Mouse (Mus musculus) midbrain, embryonic 11.5 days (tissue): ENCODE results near the gene Cdon. TPM values are rescaled to one million over a fixed set of nuclear protein-coding genes. Genes with fewer than 3 reads are reported as not detected.

Experiments
- ATAC-seq: fragments of 200-750 bp; cut with Nextera tagmentation; 2 replicates; pipeline ENCODE4 v1.8.0; 2017; ENCODE audit warnings: moderate TSS enrichment, moderate library complexity; ENCODE audit not compliant: low FRiP score
- DNase-seq: peaks from one replicate; pipeline ENCODE4 v3.0.0; 2015; ENCODE audit warnings: low spot score; ENCODE audit errors: missing footprints
- H3K27ac ChIP-seq: fragments of 300-500 bp; sonication (generic); 2 replicates; pipeline ENCODE4 v1.5.1; 2014; ENCODE audit warnings: low read depth, low read length
- H3K27me3 ChIP-seq: fragments of 300-500 bp; sonication (generic); 2 replicates; pipeline ENCODE4 v1.6.1; 2014; ENCODE audit warnings: mild to moderate bottlenecking, low read length, moderate library complexity, mixed read lengths; ENCODE audit not compliant: control insufficient read depth, insufficient read depth
- H3K36me3 ChIP-seq: fragments of 300-500 bp; sonication (generic); 2 replicates; pipeline ENCODE4 v1.6.1; 2014; ENCODE audit warnings: mild to moderate bottlenecking, low read length, moderate library complexity, mixed read lengths; ENCODE audit not compliant: control insufficient read depth, insufficient read depth
- H3K4me1 ChIP-seq: fragments of 300-500 bp; sonication (generic); 2 replicates; pipeline ENCODE4 v1.6.1; 2014; ENCODE audit warnings: low read length; ENCODE audit not compliant: control insufficient read depth, insufficient read depth
- H3K4me2 ChIP-seq: fragments of 300-500 bp; sonication (generic); 2 replicates; pipeline ENCODE4 v1.6.1; 2014; ENCODE audit warnings: mild to moderate bottlenecking, moderate library complexity
- H3K4me3 ChIP-seq: fragments of 300-500 bp; sonication (generic); 2 replicates; pipeline ENCODE4 v1.5.1; 2014; ENCODE audit warnings: low read depth, low read length
- H3K9ac ChIP-seq: fragments of 300-500 bp; sonication (generic); 2 replicates; pipeline ENCODE4 v1.6.1; 2014; ENCODE audit warnings: low read length
- H3K9me3 ChIP-seq: fragments of 300-500 bp; sonication (generic); 2 replicates; pipeline ENCODE4 v1.6.1; 2016; ENCODE audit warnings: low read length; ENCODE audit not compliant: control insufficient read depth
- WGBS: fragments of 180-500 bp; shearing (Covaris S2); extraction: QIAGEN DNeasy Blood & Tissue Kit; methylation state at CpG from one replicate; pipeline ENCODE4 v1.1.7; 2014; 5-methylcytosine and 5-hydroxymethylcytosine counted together
- polyA plus RNA-seq: library from polyadenylated mRNA; unstranded; fragments of >200 nt; fragmentation: Nextera tagmentation; extraction: Ambion mirVana; gene quantifications from 2 replicates; pipeline ENCODE4 v1.2.1, GENCODE M21; 2014

The Cdon gene
- 8.8 and 10.1 TPM in 2 replicates for polyA plus RNA-seq

DNA sequence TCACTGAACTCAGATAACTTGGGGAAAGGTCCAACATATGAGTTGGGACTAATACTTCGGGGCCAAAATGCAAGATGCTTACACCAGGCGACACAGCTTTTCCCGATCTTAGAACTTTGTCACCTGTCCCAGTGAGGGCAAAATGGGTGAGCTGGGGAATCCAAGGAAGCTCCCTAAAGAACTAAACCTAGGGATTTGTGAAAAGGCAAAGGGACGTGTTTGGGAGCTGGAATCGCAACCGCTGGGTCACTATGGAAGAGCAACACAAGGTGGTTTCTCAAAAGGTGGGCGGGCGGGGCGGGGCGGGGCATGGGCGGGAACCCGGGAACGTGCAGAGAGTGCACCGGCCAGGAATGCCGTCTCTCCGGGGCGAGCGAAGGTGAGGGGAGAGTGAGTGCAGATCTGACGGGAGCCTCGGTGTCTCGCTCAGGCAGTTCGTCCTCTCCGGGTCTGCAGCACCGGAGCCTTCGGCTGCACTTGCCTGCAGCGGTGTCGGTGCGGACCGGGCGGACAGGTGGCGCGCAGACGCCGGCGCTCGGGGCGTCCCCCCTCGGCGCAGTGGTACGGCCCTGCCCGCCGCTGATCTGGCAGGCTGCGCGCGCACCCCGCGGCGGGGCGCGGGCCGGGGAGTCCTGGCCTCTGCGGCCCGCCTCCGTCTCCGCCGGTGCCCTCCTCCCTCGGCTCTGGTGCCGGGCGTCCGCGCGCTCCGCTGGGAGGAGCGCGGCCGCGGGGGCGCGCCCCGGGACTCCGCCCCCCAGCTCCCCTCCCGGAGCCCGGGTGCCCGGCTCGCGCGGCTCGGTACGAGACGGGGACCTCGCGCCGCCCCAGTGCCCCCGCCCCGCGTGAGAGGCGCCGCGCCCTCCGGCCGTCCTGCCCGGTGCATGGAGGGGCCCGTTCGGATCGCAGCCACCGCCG is at the start of gene Cdon:
Gene Cdon, plus strand, starts transcription at position 324 of the 915 bp plus-strand sequence.
- ATAC-seq (peak; percentile 94), DNase-seq (peak; percentile 99)
- peak within 1 kb of the TSS; percentile 90 for H3K27ac ChIP-seq
- H3K9me3 ChIP-seq = no peaks in the 10 kb centered on the region
- under 1% methylated on average over 67 of the region's 97 CpGs for WGBS
- no peaks in the 10 kb centered on the region for H3K27me3 ChIP-seq
- peaks cover 23% of the 10 kb centered on the region for H3K4me1 ChIP-seq
- peak within 1 kb of the TSS; percentile 59 for H3K4me2 ChIP-seq
- H3K4me3 ChIP-seq = peak within 1 kb of the TSS; percentile 95
- H3K9ac ChIP-seq = peak within 1 kb of the TSS; percentile 97
- no peaks in the 10 kb centered on the region for H3K36me3 ChIP-seq

DNA sequence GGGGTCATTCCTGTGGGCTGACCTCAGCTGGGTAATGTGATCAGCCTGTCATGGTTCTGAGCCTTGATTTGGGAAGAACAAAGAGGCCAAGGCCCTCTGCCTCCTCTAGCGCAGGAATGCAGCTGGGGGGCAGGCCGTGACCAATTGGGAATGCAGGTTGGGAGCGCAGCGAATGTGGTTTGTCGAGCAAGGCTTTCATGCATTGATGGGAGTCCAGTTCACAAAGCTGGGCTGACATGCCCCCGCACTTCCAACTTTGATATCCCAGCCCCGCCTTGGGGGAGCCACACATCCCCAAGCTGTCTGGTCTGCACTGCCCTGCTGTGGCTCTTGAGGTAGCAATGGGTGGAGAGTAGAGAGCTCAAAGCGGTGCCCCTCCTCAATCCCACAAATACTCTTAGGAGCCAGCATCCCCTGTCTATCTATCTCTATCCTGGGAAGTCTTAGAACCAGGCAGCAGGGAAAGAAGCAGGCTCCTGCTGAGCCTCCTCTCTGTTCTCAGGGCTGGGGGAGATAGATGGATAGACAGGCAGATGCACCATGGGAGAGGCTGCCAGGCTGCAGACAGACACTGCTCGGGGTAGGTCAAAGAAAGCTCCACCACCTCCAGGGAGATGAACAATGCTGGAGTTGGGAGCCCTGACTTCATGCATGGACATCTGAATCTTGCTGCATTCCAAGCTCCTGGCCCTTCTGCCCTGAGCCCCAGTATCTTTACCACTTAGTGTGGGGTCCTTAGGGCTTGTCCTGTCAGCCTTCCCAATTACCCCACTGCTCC is 48.4 kb upstream of the Cdon start:
- H3K27me3 ChIP-seq = no peaks in the 10 kb centered on the region
- DNase-seq (peak; percentile 96), ATAC-seq (peak; percentile 94)
- H3K9me3 ChIP-seq = no peaks in the 10 kb centered on the region
- 11% methylated on average over 9 of the region's 9 CpGs for WGBS
- peaks cover 20% of the 10 kb centered on the region for H3K4me1 ChIP-seq
- H3K4me3 ChIP-seq = no peak overlapping the region
- H3K36me3 ChIP-seq = no peaks in the 10 kb centered on the region
- H3K4me2 ChIP-seq = peak overlapping the region; percentile 3; the same call in 1 of the 2 replicates
- H3K27ac ChIP-seq = peak overlapping the region; percentile 58; the same call in 1 of the 2 replicates
- H3K9ac ChIP-seq = no peak overlapping the region

DNA sequence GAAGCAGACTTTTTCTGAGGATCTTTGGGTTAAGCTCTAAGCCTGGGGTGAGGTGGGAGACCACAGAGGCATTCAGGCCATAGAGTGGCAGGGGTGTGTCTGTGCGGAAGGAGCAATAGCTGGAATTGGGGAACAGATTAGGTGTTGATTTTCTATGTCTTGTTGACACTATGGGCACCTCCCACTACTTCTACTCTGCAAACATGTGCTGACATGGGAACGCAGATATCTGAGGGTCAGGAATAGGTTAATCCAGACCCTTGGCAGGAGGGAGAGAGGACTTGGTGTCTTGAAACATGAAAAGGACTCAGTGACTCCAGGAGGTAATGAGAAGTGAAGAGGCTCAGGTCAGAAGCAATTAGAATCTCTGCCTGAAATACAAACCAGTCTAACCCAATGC is 43.0 kb upstream of the Cdon start:
- Histone ChIP-seq H3K9me3 (no peaks in the 10 kb centered on the region), H3K4me3 (no peak overlapping the region), H3K4me1 (peaks cover 5% of the 10 kb centered on the region; the same call in 1 of the 2 replicates), H3K27ac (no peak overlapping the region), H3K9ac (no peak overlapping the region), H3K27me3 (no peaks in the 10 kb centered on the region), H3K4me2 (no peak overlapping the region), H3K36me3 (no peaks in the 10 kb centered on the region)
- WGBS = 72% methylated on average over 2 of the region's 2 CpGs
- peak; percentile 77 for DNase-seq
- ATAC-seq = no peak

DNA sequence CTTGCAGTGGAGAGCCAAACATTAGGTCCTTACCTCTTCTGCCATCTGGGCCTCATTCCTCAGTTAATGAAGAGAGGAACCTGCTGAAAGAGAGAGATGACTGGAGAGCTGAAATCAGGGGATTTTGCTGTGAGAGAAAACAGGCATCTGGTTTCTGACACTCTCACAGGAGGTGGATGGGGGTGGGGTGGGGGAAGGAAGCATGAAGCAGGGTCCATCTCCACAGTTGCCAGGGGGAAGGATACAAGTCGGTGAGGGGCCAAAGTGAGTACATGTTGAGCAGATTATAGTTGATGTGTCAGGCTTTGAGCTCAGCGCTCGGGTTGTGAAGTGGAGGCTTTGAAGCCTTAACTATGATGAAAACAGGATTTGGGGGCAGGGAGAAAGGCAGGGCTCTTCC is 41.9 kb upstream of the Cdon start:
- ATAC-seq (no peak), DNase-seq (no peak)
- Histone ChIP-seq H3K9me3 (no peaks in the 10 kb centered on the region), H3K9ac (no peak overlapping the region), H3K27ac (no peak overlapping the region), H3K27me3 (no peaks in the 10 kb centered on the region), H3K36me3 (no peaks in the 10 kb centered on the region), H3K4me2 (no peak overlapping the region), H3K4me3 (no peak overlapping the region), H3K4me1 (no peaks in the 10 kb centered on the region)
- WGBS = 42% methylated on average over 3 of the region's 3 CpGs

DNA sequence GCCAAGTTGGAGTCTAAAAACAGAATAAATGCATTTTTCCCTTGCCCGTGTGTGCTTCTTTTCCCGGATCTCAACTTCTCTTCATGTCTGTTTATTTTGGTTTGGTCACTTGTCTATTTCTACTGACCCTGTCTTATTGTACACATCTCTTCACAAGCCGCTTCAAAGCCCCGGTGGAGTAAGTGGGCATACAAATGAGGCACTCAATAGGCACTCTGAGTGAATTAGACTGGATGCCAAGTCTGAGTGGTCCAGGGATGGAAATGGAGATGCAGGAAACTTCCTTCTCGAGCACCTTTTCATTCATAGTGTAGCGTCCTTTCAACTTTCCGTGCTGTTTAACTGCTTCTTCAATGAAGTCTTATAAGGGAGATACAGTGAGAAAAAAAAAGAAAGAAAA is 21.0 kb upstream of the Cdon start:
- Histone ChIP-seq H3K4me1 (peaks cover 22% of the 10 kb centered on the region), H3K4me3 (no peak overlapping the region), H3K27me3 (no peaks in the 10 kb centered on the region)

DNA sequence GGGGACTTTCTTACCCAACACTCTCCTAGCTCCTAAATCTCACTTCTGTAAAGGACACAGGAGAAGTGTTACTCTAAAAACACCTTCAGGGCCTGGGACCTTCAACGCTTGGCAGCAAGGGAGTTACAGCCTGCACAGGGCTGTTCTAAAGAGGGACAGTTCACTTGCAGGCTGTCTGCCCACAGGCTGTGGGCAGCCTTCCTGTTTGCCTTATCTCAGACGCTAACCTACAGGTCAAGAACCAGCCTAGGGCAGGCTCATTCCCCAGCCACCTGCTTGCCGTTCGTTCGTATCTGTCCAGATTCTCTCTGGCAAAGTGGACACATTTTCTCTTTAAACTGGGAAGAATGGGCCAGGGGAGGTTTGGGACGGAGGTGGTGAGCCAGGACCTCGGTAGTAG is 20.5 kb upstream of the Cdon start:
- under 1% methylated on average over 7 of the region's 7 CpGs for WGBS
- Histone ChIP-seq H3K27ac (peak overlapping the region; percentile 40; the same call in 1 of the 2 replicates), H3K4me2 (peak overlapping the region; percentile 35)

More for the DNA sequence above, 21.0 kb upstream of the Cdon start:
- Histone ChIP-seq H3K4me2 (no peak overlapping the region), H3K9ac (no peak overlapping the region), H3K36me3 (no peaks in the 10 kb centered on the region), H3K9me3 (no peaks in the 10 kb centered on the region), H3K27ac (no peak overlapping the region)
- WGBS = 39% methylated on average over 7 of the region's 7 CpGs
- no peak for ATAC-seq
- DNase-seq = no peak

DNA sequence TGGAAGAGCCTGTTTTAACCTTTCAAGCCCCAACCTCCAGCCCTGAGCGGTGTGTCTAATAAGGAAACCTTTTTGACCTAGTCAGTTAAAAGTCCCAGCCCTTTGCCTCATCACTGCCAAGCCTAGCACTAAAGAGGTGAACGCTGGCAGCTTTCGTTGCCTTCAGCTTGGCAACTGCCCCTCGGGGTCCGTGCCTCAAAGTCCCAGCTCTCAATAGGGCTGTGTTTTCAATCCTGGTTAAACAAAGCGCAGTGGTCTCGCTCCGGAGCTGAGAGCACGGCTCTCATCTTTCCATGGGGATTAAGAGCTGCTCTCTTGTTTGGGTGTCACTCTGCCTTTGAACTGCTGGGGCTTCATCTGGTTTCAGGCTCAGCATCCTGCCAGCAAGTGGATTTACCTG is 20.1 kb upstream of the Cdon start:
- H3K4me1 ChIP-seq = peaks cover 22% of the 10 kb centered on the region
- peak overlapping the region; percentile 5; the same call in 1 of the 2 replicates for H3K4me3 ChIP-seq
- under 1% methylated on average over 9 of the region's 9 CpGs for WGBS
- peak overlapping the region; percentile 39 for H3K9ac ChIP-seq
- no peaks in the 10 kb centered on the region for H3K27me3 ChIP-seq
- H3K4me2 ChIP-seq = peak overlapping the region; percentile 35
- no peaks in the 10 kb centered on the region for H3K9me3 ChIP-seq
- no peaks in the 10 kb centered on the region for H3K36me3 ChIP-seq
- peak; percentile 93 for DNase-seq
- H3K27ac ChIP-seq = peak overlapping the region; percentile 40; the same call in 1 of the 2 replicates
- peak; percentile 77 for ATAC-seq

More for the DNA sequence above, 20.5 kb upstream of the Cdon start:
- Histone ChIP-seq H3K9ac (peak overlapping the region; percentile 39), H3K4me3 (peak overlapping the region; percentile 5; the same call in 1 of the 2 replicates), H3K36me3 (no peaks in the 10 kb centered on the region), H3K27me3 (no peaks in the 10 kb centered on the region), H3K9me3 (no peaks in the 10 kb centered on the region), H3K4me1 (peaks cover 22% of the 10 kb centered on the region)
- DNase-seq (no peak), ATAC-seq (no peak)

DNA sequence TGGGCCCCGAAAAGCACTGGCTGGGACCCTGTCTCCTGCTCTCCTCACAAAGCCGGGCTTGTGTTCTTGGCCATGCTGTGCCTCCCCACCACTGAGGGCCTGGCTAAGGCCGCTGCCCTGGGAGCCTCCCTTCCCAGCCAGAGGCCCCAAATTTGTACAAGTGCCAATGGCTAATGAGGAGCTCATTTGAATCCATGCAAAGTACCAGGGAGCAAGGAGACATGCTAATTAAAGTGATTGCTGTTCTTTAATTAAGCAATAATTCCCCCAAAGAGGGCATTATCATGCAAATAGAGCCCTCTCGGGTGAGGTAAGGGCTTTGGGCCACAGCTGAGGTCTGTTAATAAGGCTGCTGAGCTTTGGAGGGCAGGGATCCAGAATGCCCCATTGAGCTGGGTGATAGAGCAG is 18.3 kb upstream of the Cdon start:
- Histone ChIP-seq H3K27me3 (no peaks in the 10 kb centered on the region), H3K27ac (no peak overlapping the region), H3K4me3 (no peak overlapping the region), H3K4me1 (peaks cover 22% of the 10 kb centered on the region), H3K9ac (0 out of 2 replicates have a peak overlapping the region, but pooled peaks have one; percentile 12), H3K36me3 (no peaks in the 10 kb centered on the region), H3K4me2 (no peak overlapping the region), H3K9me3 (no peaks in the 10 kb centered on the region)
- ATAC-seq (peak; percentile 62), DNase-seq (peak; percentile 81)
- 22% methylated on average over 4 of the region's 4 CpGs for WGBS
